Mouse (Mus musculus): ENCODE measurements around the gene Vcp. TPM values are rescaled to one million over a fixed set of nuclear protein-coding genes. Genes with fewer than 3 reads are reported as not detected.
A peak's percentile ranks its signal among the peaks of the same experiment; 100 is the strongest.

Vcp gene
- total and polyA plus RNA-seq, 2 experiments from 2014 or later: 166 to 438 TPM

- Histone ChIP-seq H3K4me2 (ENCODE audit: low read depth, low read length) (no peak overlapping the region), H3K9me3 (replicated peaks; ENCODE audit: control insufficient read depth, low read length) (no peaks in the 10 kb centered on the region), H3K36me3 (replicated peaks; ENCODE audit: control insufficient read depth, insufficient read depth, low read length) (peaks cover 54% of the 10 kb centered on the region), H3K4me3 (ENCODE audit: low read depth, low read length) (no peak overlapping the region), H3K9ac (replicated peaks; ENCODE audit: low read depth, low read length) (no peak overlapping the region), H3K4me1 (ENCODE audit: control insufficient read depth, insufficient read depth) (peaks cover 6% of the 10 kb centered on the region; the same call in 1 of the 2 replicates), H3K27me3 (ENCODE audit: control insufficient read depth, insufficient read depth, low read length) (no peaks in the 10 kb centered on the region), H3K27ac (ENCODE audit: low read depth) (no peak overlapping the region)
- no peak for DNase-seq (ENCODE audit: low spot score)
- ATAC-seq (ENCODE audit: insufficient read depth, low read depth): no peak
- 100% methylated on average over 1 of the region's 1 CpGs for WGBS
- TF ChIP-seq EP300 (IDR thresholded peaks at IDR 0.05; ENCODE audit: low read depth): no peak
- no peak for TF ChIP-seq CTCF (IDR thresholded peaks at IDR 0.05; ENCODE audit: low read depth)
Observed at GRCm38 (mm10) chr4:43032501-43032900, 32.2 kb upstream of the Vcp start.

- 1% methylated on average over 38 of the region's 38 CpGs for WGBS
- Histone ChIP-seq H3K9me3 (replicated peaks; ENCODE audit: control insufficient read depth, low read length) (no peaks in the 10 kb centered on the region), H3K27ac (ENCODE audit: low read depth) (peak within 1 kb of the TSS; percentile 89), H3K4me3 (ENCODE audit: low read depth, low read length) (peak within 1 kb of the TSS; percentile 89), H3K9ac (replicated peaks; ENCODE audit: low read depth, low read length) (peak within 1 kb of the TSS; percentile 94), H3K27me3 (ENCODE audit: control insufficient read depth, insufficient read depth, low read length) (no peaks in the 10 kb centered on the region), H3K4me1 (ENCODE audit: control insufficient read depth, insufficient read depth) (peaks cover 4% of the 10 kb centered on the region; the same call in 1 of the 2 replicates), H3K36me3 (replicated peaks; ENCODE audit: control insufficient read depth, insufficient read depth, low read length) (peaks cover 58% of the 10 kb centered on the region), H3K4me2 (ENCODE audit: low read depth, low read length) (peak within 1 kb of the TSS; percentile 80)
- TF ChIP-seq EP300 (IDR thresholded peaks at IDR 0.05; ENCODE audit: low read depth) (no peak), CTCF (IDR thresholded peaks at IDR 0.05; ENCODE audit: low read depth) (peak; percentile 42)
- DNase-seq (ENCODE audit: low spot score) (peak; percentile 97), ATAC-seq (ENCODE audit: insufficient read depth, low read depth) (peak; percentile 98)
Observed at GRCm38 (mm10) chr4:43031237-43031995, 31.1 kb upstream of the Vcp start, which contains the start of gene Stoml2. Gene Stoml2 (minus strand): TSS chr4:43031710.

GRCm38 (mm10) chr4:43030780-43031230 is 30.5 kb upstream of the Vcp start:
- Histone ChIP-seq H3K27ac (ENCODE audit: low read depth) (peak overlapping the region; percentile 89), H3K4me3 (ENCODE audit: low read depth, low read length) (peak overlapping the region; percentile 89), H3K36me3 (replicated peaks; ENCODE audit: control insufficient read depth, insufficient read depth, low read length) (peaks cover 52% of the 10 kb centered on the region), H3K4me2 (ENCODE audit: low read depth, low read length) (peak overlapping the region; percentile 80), H3K9ac (replicated peaks; ENCODE audit: low read depth, low read length) (peak overlapping the region; percentile 94), H3K9me3 (replicated peaks; ENCODE audit: control insufficient read depth, low read length) (no peaks in the 10 kb centered on the region), H3K27me3 (ENCODE audit: control insufficient read depth, insufficient read depth, low read length) (no peaks in the 10 kb centered on the region), H3K4me1 (ENCODE audit: control insufficient read depth, insufficient read depth) (peaks cover 4% of the 10 kb centered on the region; the same call in 1 of the 2 replicates)
- no peak for DNase-seq (ENCODE audit: low spot score)
- ATAC-seq (ENCODE audit: insufficient read depth, low read depth): peak; percentile 31
- 1% methylated on average over 28 of the region's 28 CpGs for WGBS
- TF ChIP-seq EP300 (IDR thresholded peaks at IDR 0.05; ENCODE audit: low read depth) (no peak), CTCF (IDR thresholded peaks at IDR 0.05; ENCODE audit: low read depth) (no peak)

- 64% methylated on average over 9 of the region's 9 CpGs for WGBS
- H3K4me1 ChIP-seq (ENCODE audit: control insufficient read depth, insufficient read depth): peaks cover 4% of the 10 kb centered on the region; the same call in 1 of the 2 replicates
- peak overlapping the region; percentile 89 for H3K4me3 ChIP-seq (ENCODE audit: low read depth, low read length)
- no peaks in the 10 kb centered on the region for H3K9me3 ChIP-seq (replicated peaks; ENCODE audit: control insufficient read depth, low read length)
- H3K4me2 ChIP-seq (ENCODE audit: low read depth, low read length): peak overlapping the region; percentile 80
- peaks cover 47% of the 10 kb centered on the region for H3K36me3 ChIP-seq (replicated peaks; ENCODE audit: control insufficient read depth, insufficient read depth, low read length)
- H3K9ac ChIP-seq (replicated peaks; ENCODE audit: low read depth, low read length): peak overlapping the region; percentile 94
- H3K27me3 ChIP-seq (ENCODE audit: control insufficient read depth, insufficient read depth, low read length): no peaks in the 10 kb centered on the region
- no peak for ATAC-seq (ENCODE audit: insufficient read depth, low read depth)
- H3K27ac ChIP-seq (ENCODE audit: low read depth): peak overlapping the region; percentile 89
- DNase-seq (ENCODE audit: low spot score): no peak
- no peak for TF ChIP-seq EP300 (IDR thresholded peaks at IDR 0.05; ENCODE audit: low read depth)
- TF ChIP-seq CTCF (IDR thresholded peaks at IDR 0.05; ENCODE audit: low read depth): no peak
Observed at GRCm38 (mm10) chr4:43030352-43030751, 30.0 kb upstream of the Vcp start.

- Histone ChIP-seq H3K27me3 (ENCODE audit: control insufficient read depth, insufficient read depth, low read length) (no peaks in the 10 kb centered on the region), H3K27ac (ENCODE audit: low read depth) (no peak overlapping the region), H3K4me2 (ENCODE audit: low read depth, low read length) (no peak overlapping the region), H3K4me3 (ENCODE audit: low read depth, low read length) (no peak overlapping the region), H3K9me3 (replicated peaks; ENCODE audit: control insufficient read depth, low read length) (no peaks in the 10 kb centered on the region), H3K36me3 (replicated peaks; ENCODE audit: control insufficient read depth, insufficient read depth, low read length) (peaks cover 43% of the 10 kb centered on the region), H3K9ac (replicated peaks; ENCODE audit: low read depth, low read length) (no peak overlapping the region), H3K4me1 (ENCODE audit: control insufficient read depth, insufficient read depth) (peaks cover 4% of the 10 kb centered on the region; the same call in 1 of the 2 replicates)
- DNase-seq (ENCODE audit: low spot score) (no peak), ATAC-seq (ENCODE audit: insufficient read depth, low read depth) (no peak)
- TF ChIP-seq EP300 (IDR thresholded peaks at IDR 0.05; ENCODE audit: low read depth) (no peak), CTCF (IDR thresholded peaks at IDR 0.05; ENCODE audit: low read depth) (no peak)
- WGBS: 91% methylated on average over 9 of the region's 9 CpGs
Observed at GRCm38 (mm10) chr4:43029749-43030148, 29.4 kb upstream of the Vcp start.

Data from heart, postnatal 0 days (tissue).